Mouse (Mus musculus): Measurements from ENCODE around the gene 1700028P14Rik.
"Not testable (repeated sequence)": the region's sequence is repeated elsewhere in the genome, so short reads cannot be mapped to it uniquely, and the experiment has no call there.

1700028P14Rik gene

DNA sequence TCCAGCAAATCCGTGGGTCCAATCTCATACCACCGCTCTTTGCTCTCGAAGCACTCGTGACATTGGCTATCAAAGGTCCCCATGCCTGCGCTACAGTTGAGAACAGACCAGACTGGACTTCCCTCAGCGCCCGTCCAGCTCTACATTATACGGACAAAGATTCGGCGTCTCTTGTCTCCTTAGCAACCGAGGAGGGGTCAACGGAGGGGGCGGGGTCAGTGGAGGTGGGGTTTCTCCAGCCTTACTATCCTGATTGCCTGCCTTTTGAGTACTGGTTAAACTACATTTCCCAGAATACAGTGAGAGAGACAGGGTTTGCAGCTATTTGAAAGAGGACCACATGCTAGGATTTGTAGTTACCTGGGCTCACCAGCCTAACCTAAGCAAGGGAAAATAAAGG, at the start of gene 1700028P14Rik:
Gene 1700028P14Rik, minus strand, starts transcription at position 169 of the 400 bp plus-strand sequence.
- in situ Hi-C loops (cut with MboI), result no loop called here

DNA sequence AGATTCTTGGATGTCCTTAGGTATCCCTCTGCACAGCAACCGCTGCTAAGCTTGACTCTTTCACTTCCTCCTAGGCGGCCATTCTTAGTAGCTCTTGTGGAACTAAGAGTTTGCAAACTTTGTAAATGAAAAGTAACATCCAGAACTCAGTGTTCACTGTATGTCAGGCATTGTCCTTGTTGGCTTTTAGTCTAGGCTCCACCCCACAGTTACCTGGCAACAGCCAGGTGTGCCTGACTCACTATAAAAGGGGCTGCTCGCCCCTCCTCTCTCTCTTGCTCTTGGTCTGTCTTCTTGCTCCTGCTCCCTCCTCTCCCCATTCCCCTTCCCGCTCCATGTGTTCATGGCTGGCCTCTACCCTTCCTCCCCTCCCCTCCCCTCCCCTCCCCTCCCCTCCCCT, 46.5 kb upstream of the 1700028P14Rik start:
- in situ Hi-C loops (cut with MboI), result no loop called here

DNA sequence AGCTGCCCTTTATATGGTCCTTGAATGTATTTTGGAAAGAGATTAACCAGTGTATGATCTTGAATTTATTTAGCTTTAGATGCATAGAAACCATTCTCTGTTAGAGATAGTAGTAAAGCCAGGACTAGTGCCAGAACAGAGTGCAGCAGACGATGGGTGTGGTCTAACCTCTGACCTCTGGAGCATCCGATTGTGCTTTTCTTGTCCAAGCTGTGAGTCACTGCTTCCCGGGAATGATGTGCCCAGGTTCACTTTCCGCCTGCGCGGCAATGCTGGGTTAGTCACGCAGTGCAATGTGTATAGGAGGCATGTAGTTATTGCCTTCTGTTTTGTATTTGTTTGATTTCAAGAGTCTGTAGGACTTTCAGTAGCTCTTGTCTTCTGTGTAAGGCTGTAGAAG, 45.8 kb upstream of the 1700028P14Rik start:
- in situ Hi-C loops (cut with MboI), result no loop called here

DNA sequence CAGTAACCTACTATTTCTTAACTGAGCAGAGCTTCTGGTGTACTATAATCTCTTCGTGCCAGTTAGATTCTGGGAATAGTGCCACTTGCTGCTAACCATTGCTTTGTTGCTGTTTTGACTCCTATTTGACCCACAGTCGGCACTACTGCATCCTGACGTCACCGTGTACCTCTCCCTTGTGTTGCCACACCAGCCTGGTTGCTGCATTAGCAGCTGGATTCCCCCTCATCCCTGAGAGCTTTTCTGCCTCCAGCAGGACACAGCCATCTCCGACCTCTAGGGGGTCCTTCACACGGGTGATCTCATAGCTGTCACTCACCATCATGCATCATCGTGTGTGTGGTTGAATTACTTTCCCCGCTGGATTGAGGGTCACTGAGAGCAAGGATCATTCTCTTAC, 45.2 kb upstream of the 1700028P14Rik start:
- in situ Hi-C loops (cut with MboI), result no loop called here

DNA sequence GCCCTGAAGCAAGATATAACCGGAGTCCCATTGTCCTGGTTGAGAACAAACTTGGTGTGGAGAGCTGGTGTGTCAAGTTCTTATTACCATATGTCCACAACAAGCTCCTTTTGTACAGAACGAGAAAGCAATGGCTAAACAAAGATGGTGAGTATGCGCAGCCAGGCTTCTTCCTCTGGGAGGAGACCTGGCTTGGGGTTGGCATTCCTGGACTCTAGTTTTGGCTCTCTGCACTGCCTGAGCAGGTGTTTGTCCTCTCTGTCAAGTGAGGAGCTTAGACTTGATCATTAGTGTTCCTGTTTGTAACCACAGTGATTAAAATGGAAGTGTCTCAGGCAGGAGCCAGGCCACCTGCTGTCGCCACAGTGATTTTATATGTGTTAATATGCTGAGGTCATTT, 41.7 kb upstream of the 1700028P14Rik start:
- in situ Hi-C loops (cut with MboI), result no loop called here

DNA sequence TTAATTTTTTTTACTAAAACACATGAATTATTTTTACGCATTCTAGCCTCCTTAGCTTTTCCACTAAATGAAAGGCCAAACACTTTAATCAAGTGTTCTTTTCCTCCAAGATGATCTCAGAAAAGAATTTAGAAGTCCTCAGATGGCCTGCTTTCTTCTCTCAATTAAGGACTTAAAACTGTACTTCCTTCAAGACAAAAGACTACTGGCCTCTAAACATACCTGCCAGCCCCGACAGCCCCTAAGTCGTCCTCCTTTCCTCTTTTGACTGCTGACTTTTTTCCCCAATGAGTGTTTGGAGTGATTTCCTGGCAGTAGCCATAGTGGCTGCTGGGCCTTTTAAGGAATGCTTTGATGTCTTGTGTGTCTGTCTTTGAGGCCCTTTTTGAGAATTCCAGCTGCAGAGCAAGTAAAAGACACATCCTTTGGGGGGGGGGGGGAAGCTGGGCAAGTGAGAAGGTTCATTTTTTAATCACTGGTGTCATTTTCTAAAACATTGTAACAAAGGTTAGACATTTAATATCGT, 35.9 kb upstream of the 1700028P14Rik start:
- in situ Hi-C loops (cut with MboI), result no loop called here

DNA sequence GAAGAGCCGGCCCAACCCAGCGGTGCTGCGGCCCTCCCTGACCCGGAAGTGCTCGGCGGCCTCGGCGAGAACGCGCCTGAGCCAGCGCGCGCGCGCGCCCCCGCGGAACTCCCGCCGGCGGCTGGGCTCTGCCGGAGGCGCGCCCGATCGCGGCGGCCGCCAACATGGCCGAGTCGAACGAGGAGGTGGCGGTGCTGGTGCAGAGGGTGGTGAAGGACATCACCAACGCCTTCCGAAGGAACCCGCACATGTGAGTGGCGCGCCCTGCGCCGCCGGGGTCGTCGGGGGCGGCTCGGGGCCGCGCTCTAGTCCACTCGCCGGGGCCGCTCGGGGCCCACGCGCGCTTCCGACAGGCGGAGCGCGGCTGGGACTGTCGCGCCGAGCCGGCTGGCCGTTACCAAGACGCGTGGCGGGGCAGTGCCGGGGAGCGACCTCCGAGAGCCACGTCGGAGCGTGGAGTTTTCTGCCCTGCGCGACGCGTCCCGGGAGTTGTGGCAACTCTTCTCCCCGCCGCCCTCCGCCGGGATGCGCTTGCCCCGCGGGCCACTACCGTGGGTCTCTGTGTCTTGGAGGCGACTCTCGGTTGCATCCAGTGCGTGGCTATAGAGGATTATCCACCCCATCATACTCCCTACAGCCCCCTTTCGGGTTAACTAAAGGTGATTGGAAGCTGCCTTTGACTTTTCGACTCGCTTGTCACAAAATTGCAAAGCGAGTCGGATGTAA, 34.8 kb upstream of the 1700028P14Rik start, which contains the start of gene Ptar1:
Gene Ptar1, plus strand, starts transcription at position 134 of the 726 bp plus-strand sequence.
- in situ Hi-C loops (cut with MboI), result no loop called here

DNA sequence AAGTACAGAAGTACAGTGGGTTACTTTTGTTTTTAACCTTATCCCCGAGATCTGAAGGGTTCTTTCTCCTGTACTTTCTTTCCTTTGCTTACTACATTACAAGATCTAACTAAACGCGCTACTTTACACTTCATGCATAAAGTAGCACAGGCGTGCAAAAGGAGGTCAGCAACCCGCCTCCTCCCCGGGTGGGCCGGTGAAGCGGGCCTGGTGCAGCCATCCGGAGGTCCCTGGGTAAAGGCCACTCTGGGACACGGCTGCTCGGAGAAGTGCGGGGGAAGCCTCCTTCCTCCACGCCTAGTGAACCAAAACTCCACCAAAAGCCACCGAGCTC, 34.3 kb upstream of the 1700028P14Rik start:
- in situ Hi-C loops (cut with MboI), result no loop called here

DNA sequence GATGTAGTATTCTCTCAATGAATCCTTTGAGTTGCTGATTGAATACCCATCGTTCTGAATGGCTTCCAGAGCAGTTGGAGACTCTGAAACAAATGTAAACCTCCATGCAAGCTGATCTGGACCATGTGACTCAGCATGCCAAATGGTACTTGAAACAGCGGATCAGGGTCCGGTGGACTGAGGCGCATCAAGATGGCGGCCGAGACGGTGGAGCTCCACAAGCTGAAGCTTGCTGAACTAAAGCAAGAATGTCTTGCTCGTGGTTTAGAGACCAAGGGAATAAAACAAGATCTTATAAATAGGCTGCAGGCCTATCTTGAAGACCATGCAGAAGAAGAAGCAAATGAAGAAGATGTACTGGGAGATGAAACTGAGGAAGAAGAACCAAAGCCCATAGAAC, 23.0 kb upstream of the 1700028P14Rik start:
- in situ Hi-C loops (cut with MboI), result not testable (repeated sequence)

DNA sequence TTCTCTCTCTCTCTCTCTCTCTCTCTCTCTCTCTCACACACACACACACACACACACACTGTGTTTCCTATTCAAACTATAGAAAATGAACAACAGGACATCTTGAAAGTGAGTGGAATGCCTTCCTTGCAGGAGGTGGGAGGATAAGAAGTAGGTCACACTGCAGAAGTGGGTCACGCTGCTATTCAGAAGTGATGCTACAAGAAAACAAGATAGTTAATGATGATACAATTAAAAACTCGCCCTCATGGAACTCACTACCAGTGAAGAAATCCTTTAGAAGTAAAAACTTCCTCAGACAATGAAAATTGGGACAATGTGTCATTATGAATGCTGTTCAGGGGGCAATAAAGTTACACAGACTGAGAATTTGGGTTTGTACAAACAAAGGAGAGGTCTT, 20.4 kb upstream of the 1700028P14Rik start:
- in situ Hi-C loops (cut with MboI), result no loop called here

DNA sequence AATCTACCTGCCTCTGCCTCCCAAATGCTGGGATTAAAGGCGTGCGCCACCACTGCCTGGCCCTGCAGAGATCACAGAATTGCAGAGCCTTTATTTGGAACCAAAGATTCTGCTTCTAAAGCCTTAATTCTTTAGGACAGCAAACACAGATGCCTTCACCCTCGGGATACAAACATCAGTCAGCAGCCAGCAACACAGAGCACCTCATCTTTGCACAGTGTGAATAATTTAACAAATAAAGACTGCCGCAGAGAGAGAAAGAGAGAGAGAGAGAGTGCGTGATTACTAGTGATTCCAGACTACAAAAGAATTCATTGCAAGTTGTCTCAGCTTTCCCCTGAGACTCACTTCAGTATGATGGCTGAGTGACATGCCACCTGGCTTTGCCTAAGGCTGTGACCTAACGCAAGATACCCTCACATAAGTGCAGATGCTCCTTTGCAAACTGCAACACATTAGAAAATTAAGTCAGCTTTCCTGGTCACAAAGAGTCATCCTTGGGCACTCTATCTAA, 15.6 kb upstream of the 1700028P14Rik start:
- in situ Hi-C loops (cut with MboI), result no loop called here

DNA sequence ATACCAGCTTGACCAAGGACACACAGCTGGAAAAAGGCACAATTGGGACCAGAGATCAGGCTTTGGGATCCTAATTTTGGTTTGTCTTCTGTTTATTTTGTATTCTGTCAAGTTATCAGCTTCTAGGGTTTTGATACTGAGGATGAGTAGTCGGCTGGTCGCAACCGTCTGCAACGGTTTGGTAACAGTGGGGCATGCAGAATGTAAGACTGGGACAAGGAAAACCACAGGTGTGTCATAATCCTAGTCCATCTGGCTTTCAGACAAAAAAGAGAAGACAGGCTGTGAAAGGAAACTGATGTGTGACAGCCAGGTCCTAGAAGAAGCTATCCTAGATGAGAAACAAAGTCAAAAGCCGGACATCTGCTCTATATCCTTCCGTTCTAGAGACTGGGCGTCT, 11.5 kb upstream of the 1700028P14Rik start:
- in situ Hi-C loops (cut with MboI), result no loop called here

DNA sequence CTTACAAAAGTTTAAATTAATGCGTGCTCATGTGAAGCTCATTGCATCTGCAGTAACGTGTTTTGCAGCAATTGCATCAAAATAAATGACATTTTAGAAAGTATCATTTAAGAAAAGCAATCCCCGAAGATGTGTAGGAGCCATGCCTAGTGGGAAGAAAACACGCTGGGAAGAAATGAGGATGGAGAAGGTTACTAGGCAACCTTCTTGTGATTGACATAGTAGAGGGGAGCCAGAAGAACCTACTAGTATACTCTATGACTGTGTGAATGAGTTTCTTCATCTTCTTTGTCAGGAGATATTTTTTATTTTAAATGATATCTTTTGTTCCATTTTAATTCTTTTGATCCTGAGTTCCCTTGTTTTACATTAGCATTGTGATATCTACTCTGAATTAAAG, 5.7 kb upstream of the 1700028P14Rik start:
- in situ Hi-C loops (cut with MboI), result no loop called here

DNA sequence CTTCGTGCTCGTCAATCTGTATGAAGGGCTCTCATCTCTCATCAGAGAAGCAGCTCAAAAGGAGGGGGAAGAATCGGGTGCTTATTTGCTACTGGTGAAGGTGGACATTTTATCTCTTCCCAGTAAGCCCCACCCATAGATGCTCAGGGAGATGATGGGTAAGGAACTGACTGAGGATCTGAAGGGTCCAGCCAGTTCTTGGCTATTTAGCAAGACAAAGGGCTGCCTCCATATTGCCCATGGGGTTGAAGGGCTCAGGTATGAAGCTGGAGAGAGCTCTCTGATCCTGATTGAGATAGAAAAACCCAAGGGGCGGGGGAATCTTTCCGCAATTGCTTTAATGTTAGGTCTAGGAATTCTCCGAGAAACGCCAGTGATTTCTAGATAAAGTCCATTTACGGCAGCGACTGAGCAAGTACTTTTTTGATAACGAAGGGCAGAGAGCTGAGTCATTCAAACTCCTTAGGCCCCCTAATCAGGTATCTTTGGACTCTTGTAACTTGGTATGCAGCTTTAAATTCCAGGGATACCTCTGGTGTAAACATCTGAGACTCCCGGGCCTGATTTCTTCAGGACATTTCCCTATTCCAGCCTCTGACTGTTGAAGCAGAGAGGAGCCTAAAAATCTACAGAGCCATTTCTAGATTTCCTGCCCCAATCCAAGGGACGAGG, 4.8 kb upstream of the 1700028P14Rik start:
- in situ Hi-C loops (cut with MboI), result no loop called here

DNA sequence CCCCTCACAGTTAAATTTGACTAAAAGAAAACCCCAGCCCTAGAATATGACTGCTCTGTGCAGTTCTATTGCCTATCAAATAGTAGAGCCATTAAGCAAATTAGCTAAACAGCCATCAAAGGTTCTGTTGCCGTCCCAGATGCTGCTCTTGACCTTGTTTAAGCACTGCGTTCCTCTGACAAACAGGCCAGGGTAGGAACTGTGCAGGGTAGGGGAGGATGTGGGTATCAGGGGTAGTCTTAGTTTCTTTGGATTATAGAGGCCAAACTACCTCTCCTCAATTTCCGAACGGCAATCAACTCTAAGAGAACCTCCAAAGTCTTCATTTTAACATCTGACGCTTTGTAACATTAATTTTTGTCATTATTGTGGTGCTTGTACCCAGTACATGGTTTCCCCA, 542 bp upstream of the 1700028P14Rik start:
- in situ Hi-C loops (cut with MboI), result no loop called here

DNA sequence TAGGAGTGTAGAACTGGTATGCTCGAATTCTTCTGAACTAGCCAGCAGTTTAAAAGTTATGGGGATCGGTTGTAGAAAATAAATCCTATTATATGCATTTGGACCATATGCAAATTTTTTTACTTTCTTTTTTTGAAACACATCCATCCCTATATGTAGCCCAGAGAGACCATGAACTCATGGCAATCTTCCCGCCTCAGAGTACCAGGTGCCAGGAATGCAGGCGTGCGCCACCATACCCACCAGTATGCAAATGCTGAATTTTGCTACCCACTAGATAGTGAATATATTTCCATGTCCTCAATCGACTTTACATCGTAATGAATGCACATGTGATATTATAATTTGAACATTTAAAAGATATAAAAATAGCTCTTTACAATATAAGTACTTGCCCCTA, 5.3 kb downstream of the 1700028P14Rik start:
- in situ Hi-C loops (cut with MboI), result no loop called here

DNA sequence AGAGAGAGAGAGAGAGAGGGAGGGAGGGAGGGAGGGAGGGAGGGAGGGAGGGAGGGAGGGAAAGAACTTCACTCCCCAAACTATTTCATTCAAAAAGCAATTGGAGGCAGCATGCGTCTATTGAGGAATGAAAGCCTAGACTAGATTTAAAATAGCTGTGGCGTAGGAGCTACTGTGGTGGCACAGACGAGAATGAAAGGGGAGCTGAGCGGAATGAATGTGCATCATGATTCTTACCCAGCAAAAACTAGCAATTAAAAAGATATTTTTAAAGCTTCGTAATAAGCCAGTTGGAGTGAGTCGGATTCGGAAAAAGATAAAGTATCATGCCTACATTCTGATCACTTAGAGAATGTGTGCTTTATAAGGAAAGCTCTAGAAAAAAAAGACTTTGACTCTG, 7.3 kb downstream of the 1700028P14Rik start:
- in situ Hi-C loops (cut with MboI), result no loop called here

DNA sequence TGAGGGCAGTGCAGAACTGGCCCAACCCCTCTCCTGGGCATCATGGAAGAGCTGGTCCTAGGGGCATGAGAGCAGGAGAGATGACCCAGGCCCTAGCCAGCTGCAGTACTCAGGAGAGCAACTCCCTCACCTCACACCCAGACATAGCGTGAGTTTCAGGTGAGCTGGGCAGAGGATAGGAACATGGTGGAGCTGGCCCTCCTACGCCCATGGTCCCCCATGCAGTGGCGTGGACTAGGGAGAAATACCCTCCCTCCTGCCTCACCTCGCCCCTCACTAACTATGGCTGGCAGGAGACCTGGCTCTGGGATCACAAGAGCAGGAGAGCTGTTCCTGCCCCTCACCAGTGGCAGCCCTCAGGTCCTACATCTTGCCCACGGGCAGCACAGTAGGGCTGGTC, 8.8 kb downstream of the 1700028P14Rik start:
- in situ Hi-C loops (cut with MboI), result no loop called here

DNA sequence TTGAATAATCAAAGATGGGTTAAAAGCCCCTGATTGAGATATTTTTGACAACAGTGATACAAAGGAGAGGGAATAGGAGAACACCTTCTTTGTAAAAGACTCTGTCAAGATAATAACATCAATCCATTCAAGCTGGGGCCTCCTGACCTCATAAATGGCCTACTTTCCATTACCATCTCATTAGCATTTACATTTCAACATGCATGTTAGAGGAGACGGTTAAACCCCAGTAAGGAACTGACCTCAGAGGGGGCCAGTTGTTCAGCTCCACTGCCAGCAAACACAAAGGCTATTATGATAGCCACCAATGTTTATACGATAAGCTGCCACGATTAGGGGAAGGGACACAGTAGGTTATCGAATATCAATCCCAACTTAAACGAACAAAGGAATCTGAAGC, 15.8 kb downstream of the 1700028P14Rik start:
- in situ Hi-C loops (cut with MboI), result no loop called here

DNA sequence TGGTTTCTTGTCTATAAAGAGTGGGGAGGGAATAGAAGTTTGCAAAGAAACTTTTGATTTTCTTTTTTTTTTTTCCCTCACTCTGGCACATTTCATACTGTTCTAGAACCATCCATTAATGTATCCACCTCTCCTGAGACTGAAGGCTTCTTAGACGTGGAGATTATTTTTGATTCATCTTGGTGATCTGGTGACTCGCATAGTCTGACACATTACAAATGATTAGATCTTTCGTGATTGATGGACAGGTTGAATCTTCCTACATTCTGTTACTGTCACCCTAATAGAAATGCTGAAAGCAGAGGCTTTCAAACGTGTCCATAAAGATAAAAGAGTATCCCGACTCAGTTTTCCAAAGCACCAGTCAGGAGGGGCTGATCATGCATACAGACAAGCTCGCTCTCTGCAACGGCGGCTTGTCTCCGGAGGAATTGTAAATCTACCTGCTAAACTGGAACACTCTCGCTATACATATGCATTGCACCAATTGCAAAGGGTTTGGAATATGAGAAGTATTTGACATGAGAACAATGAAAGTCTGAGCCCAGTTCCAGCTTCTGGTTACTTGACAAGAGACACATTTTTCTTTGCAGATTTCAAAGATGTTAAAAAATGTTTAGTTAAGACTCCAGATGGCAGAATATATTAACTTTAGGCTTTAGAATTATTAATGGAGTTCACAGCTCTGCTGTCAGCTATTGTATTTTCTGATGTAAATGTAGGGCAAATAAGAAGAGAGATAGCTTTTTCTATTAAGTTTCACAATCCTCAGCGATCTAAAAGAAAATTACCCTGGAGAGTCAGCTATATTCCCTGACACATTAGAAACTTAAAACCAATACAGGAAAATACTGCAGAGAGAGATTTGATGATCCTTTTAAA, 20.8 kb downstream of the 1700028P14Rik start:
- in situ Hi-C loops (cut with MboI), result no loop called here

DNA sequence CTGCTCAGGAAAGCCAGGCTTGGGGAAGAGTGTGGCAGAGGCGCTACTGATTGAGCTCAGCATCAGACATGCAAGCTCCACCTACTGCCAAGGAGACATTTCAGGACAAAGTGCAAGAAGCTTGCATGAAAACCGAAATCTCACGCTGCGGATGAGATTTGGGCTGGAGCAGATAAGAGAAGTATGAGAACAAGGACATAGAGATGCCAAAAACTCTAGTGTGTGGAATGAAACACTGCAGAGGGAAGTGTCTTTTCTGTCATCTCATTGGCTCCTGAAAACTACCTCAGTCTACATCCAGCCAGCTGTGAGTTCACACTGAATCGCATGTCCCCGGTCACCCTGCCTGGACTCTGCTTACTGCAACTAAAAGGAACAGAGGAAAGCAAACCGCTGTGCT, 38.3 kb downstream of the 1700028P14Rik start:
- in situ Hi-C loops (cut with MboI), result no loop called here

DNA sequence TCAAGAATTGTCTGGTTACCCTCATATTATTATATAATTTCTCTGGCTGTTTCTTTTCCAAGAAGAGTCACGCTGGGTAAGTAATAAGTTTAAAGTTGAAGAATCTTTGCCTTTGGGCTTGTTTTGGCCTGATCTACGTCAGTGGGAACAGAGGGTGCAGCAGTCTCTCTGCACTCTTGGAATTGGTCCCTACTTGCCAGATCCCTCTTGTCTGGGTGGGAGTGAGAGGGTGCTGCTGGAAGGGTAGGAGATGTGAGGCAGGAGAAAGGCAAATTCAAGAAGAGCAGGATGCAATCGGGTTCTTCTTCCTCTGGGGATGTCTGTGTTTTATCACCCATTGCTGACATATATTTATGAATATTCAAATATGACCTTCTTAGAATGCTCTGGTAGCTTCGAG, 42.9 kb downstream of the 1700028P14Rik start:
- in situ Hi-C loops (cut with MboI), result no loop called here

Measured in mature B cell (primary cell).